Mouse (Mus musculus): ENCODE results near the gene Zc3h7a. TPM values are rescaled to one million over a fixed set of nuclear protein-coding genes. Genes with fewer than 3 reads are reported as not detected.

Gene Zc3h7a
- 10 to 100 TPM; 74.5 to 96.1 TPM for total RNA-seq (2021)
- long read RNA-seq, experiment 1, transcript Zc3h7a-201 (23 exons, 3,825 nt): major isoform, 10 of 26 reads
- long read RNA-seq, experiment 1, partial matches to known transcripts: 5 of 26 reads
- long read RNA-seq, experiment 1, other reads (novel, unspliced or antisense): 11 of 26 reads
- long read RNA-seq, experiment 2, transcript Zc3h7a-201 (23 exons, 3,825 nt): major isoform, 20 of 50 reads
- long read RNA-seq, experiment 2, partial matches to known transcripts: 8 of 50 reads
- long read RNA-seq, experiment 2, other reads (novel, unspliced or antisense): 22 of 50 reads

- TF ChIP-seq CTCF (conservative IDR thresholded peaks at IDR 0.05): peak; percentile 96
- Histone ChIP-seq H3K4me3 (peak within 1 kb of the TSS; percentile 99), H3K27ac (peak within 1 kb of the TSS; percentile 94)
- peak; percentile 90 to 92 for DNase-seq (ENCODE audit: low spot score in 2 of 2)
Observed at GRCm38 (mm10) chr16:11176208-11176883, at the start of gene Zc3h7a. Zc3h7a (minus strand) TSS chr16:11176393.

GRCm38 (mm10) chr16:11217801-11218200, 41.6 kb upstream of the Zc3h7a start:
- Histone ChIP-seq H3K27ac (no peak overlapping the region), H3K4me3 (no peak overlapping the region)
- TF ChIP-seq CTCF (conservative IDR thresholded peaks at IDR 0.05): no peak
- DNase-seq (ENCODE audit: low spot score in 2 of 2): no peak

- Histone ChIP-seq H3K4me3 (peak overlapping the region; percentile 84), H3K27ac (peak overlapping the region; percentile 94; the same call in 1 of the 2 replicates)
- TF ChIP-seq CTCF (conservative IDR thresholded peaks at IDR 0.05): no peak
- DNase-seq (ENCODE audit: low spot score in 2 of 2): no peak
Observed at GRCm38 (mm10) chr16:11203600-11204390, 27.6 kb upstream of the Zc3h7a start.

GRCm38 (mm10) chr16:11202571-11203554, 26.7 kb upstream of the Zc3h7a start, which contains the start of gene Rsl1d1:
Rsl1d1 (minus strand) TSS chr16:11203331.
- TF ChIP-seq CTCF (conservative IDR thresholded peaks at IDR 0.05): no peak
- Histone ChIP-seq H3K27ac (peak within 1 kb of the TSS; percentile 94), H3K4me3 (peak within 1 kb of the TSS; percentile 84)
- peak; percentile 90 to 93 for DNase-seq (ENCODE audit: low spot score in 2 of 2)

- peak overlapping the region; percentile 94; the same call in 1 of the 2 replicates for H3K27ac ChIP-seq
- peak; percentile 43 for TF ChIP-seq CTCF (conservative IDR thresholded peaks at IDR 0.05)
- H3K4me3 ChIP-seq: peak overlapping the region; percentile 84
- no peak for DNase-seq (ENCODE audit: low spot score in 2 of 2)
Observed at GRCm38 (mm10) chr16:11201740-11202394, 25.7 kb upstream of the Zc3h7a start.

- no peak for DNase-seq (ENCODE audit: low spot score in 2 of 2)
- TF ChIP-seq CTCF (conservative IDR thresholded peaks at IDR 0.05): no peak
- no peak overlapping the region for H3K4me3 ChIP-seq
- H3K27ac ChIP-seq: no peak overlapping the region
Observed at GRCm38 (mm10) chr16:11200247-11200646, 24.1 kb upstream of the Zc3h7a start.

- no peak overlapping the region for H3K27ac ChIP-seq
- no peak for TF ChIP-seq CTCF (conservative IDR thresholded peaks at IDR 0.05)
- DNase-seq (ENCODE audit: low spot score in 2 of 2): no peak
- no peak overlapping the region for H3K4me3 ChIP-seq
Observed at GRCm38 (mm10) chr16:11198467-11198866, 22.3 kb upstream of the Zc3h7a start.

- Histone ChIP-seq H3K4me3 (no peak overlapping the region), H3K27ac (no peak overlapping the region)
- DNase-seq (ENCODE audit: low spot score in 2 of 2): no peak
- no peak for TF ChIP-seq CTCF (conservative IDR thresholded peaks at IDR 0.05)
Observed at GRCm38 (mm10) chr16:11197052-11197451, 20.9 kb upstream of the Zc3h7a start.

GRCm38 (mm10) chr16:11193231-11193630, 17.0 kb upstream of the Zc3h7a start:
- TF ChIP-seq CTCF (conservative IDR thresholded peaks at IDR 0.05): no peak
- H3K4me3 ChIP-seq: no peak overlapping the region
- no peak for DNase-seq (ENCODE audit: low spot score in 2 of 2)
- no peak overlapping the region for H3K27ac ChIP-seq

- no peak for TF ChIP-seq CTCF (conservative IDR thresholded peaks at IDR 0.05)
- H3K27ac ChIP-seq: no peak overlapping the region
- H3K4me3 ChIP-seq: no peak overlapping the region
- peak in 1 of 2 experiments; percentile 21 for DNase-seq (ENCODE audit: low spot score in 2 of 2)
Observed at GRCm38 (mm10) chr16:11190150-11190549, 14.0 kb upstream of the Zc3h7a start.

GRCm38 (mm10) chr16:11177404-11177803, 1.2 kb upstream of the Zc3h7a start:
- TF ChIP-seq CTCF (conservative IDR thresholded peaks at IDR 0.05): no peak
- no peak for DNase-seq (ENCODE audit: low spot score in 2 of 2)
- Histone ChIP-seq H3K4me3 (no peak overlapping the region), H3K27ac (no peak overlapping the region)

All from layer of hippocampus, adult 2 months (tissue).